Mouse (Mus musculus): ENCODE results near the gene Naxd. TPM values are rescaled to one million over a fixed set of nuclear protein-coding genes. Genes with fewer than 3 reads are reported as not detected.

Naxd gene
- polyA plus RNA-seq, 1 experiment: 49.5 TPM

- Histone ChIP-seq H3K36me3 (replicated peaks; ENCODE audit: low read length) (peaks cover 82% of the 10 kb centered on the region), H3K27me3 (replicated peaks) (no peaks in the 10 kb centered on the region), H3K9me3 (no peaks in the 10 kb centered on the region), H3K4me3 (replicated peaks) (no peak overlapping the region), H3K4me1 (0 out of 2 replicates have a peak, but pooled peaks cover 3% of the 10 kb centered on the region)
- TF ChIP-seq FLI1 (IDR thresholded peaks at IDR 0.05; ENCODE audit: low read length): no peak
- TF ChIP-seq GATA1 (IDR thresholded peaks at IDR 0.05; ENCODE audit: borderline replicate concordance, low read length): no peak
Observed at GRCm38 (mm10) chr8:11530155-11530770, 33.0 kb downstream of the Naxd start.

- 0 out of 2 replicates have a peak, but pooled peaks cover 3% of the 10 kb centered on the region for H3K4me1 ChIP-seq
Observed at GRCm38 (mm10) chr8:11530849-11531248, 33.5 kb downstream of the Naxd start.

GRCm38 (mm10) chr8:11534494-11534893 is 37.2 kb downstream of the Naxd start:
- Histone ChIP-seq H3K36me3 (replicated peaks; ENCODE audit: low read length) (peaks cover 90% of the 10 kb centered on the region), H3K27me3 (replicated peaks) (no peaks in the 10 kb centered on the region), H3K4me1 (0 out of 2 replicates have a peak, but pooled peaks cover 2% of the 10 kb centered on the region), H3K4me3 (replicated peaks) (no peak overlapping the region), H3K9me3 (no peaks in the 10 kb centered on the region)
- TF ChIP-seq FLI1 (IDR thresholded peaks at IDR 0.05; ENCODE audit: low read length): no peak
- no peak for TF ChIP-seq GATA1 (IDR thresholded peaks at IDR 0.05; ENCODE audit: borderline replicate concordance, low read length)

More at GRCm38 (mm10) chr8:11530849-11531248, 33.5 kb downstream of the Naxd start:
- H3K4me3 ChIP-seq (replicated peaks): no peak overlapping the region
- no peaks in the 10 kb centered on the region for H3K27me3 ChIP-seq (replicated peaks)
- TF ChIP-seq GATA1 (IDR thresholded peaks at IDR 0.05; ENCODE audit: borderline replicate concordance, low read length) (no peak), FLI1 (IDR thresholded peaks at IDR 0.05; ENCODE audit: low read length) (no peak)
- no peaks in the 10 kb centered on the region for H3K9me3 ChIP-seq
- peaks cover 85% of the 10 kb centered on the region for H3K36me3 ChIP-seq (replicated peaks; ENCODE audit: low read length)

- H3K36me3 ChIP-seq (replicated peaks; ENCODE audit: low read length): peaks cover 97% of the 10 kb centered on the region
Observed at GRCm38 (mm10) chr8:11539049-11539448, 41.7 kb downstream of the Naxd start.

GRCm38 (mm10) chr8:11540182-11540581 is 42.9 kb downstream of the Naxd start:
- TF ChIP-seq FLI1 (IDR thresholded peaks at IDR 0.05; ENCODE audit: low read length) (no peak), GATA1 (IDR thresholded peaks at IDR 0.05; ENCODE audit: borderline replicate concordance, low read length) (no peak)
- Histone ChIP-seq H3K36me3 (replicated peaks; ENCODE audit: low read length) (peaks cover 95% of the 10 kb centered on the region), H3K27me3 (replicated peaks) (no peaks in the 10 kb centered on the region), H3K4me1 (no peaks in the 10 kb centered on the region), H3K9me3 (peaks cover 8% of the 10 kb centered on the region), H3K4me3 (replicated peaks) (no peak overlapping the region)

More at GRCm38 (mm10) chr8:11539049-11539448, 41.7 kb downstream of the Naxd start:
- peaks cover 8% of the 10 kb centered on the region for H3K9me3 ChIP-seq
- no peaks in the 10 kb centered on the region for H3K4me1 ChIP-seq
- no peak for TF ChIP-seq GATA1 (IDR thresholded peaks at IDR 0.05; ENCODE audit: borderline replicate concordance, low read length)
- no peak for TF ChIP-seq FLI1 (IDR thresholded peaks at IDR 0.05; ENCODE audit: low read length)
- no peaks in the 10 kb centered on the region for H3K27me3 ChIP-seq (replicated peaks)
- no peak overlapping the region for H3K4me3 ChIP-seq (replicated peaks)

- Histone ChIP-seq H3K27me3 (replicated peaks) (no peaks in the 10 kb centered on the region), H3K4me1 (peaks cover 3% of the 10 kb centered on the region), H3K36me3 (replicated peaks; ENCODE audit: low read length) (peaks cover 93% of the 10 kb centered on the region), H3K9me3 (peaks cover 8% of the 10 kb centered on the region), H3K4me3 (replicated peaks) (no peak overlapping the region)
- TF ChIP-seq GATA1 (IDR thresholded peaks at IDR 0.05; ENCODE audit: borderline replicate concordance, low read length) (no peak), FLI1 (IDR thresholded peaks at IDR 0.05; ENCODE audit: low read length) (no peak)
Observed at GRCm38 (mm10) chr8:11542031-11542430, 44.7 kb downstream of the Naxd start.

- Histone ChIP-seq H3K4me3 (replicated peaks) (no peak overlapping the region), H3K27me3 (replicated peaks) (no peaks in the 10 kb centered on the region), H3K4me1 (peaks cover 8% of the 10 kb centered on the region), H3K9me3 (peaks cover 8% of the 10 kb centered on the region), H3K36me3 (replicated peaks; ENCODE audit: low read length) (peaks cover 93% of the 10 kb centered on the region)
- TF ChIP-seq GATA1 (IDR thresholded peaks at IDR 0.05; ENCODE audit: borderline replicate concordance, low read length) (no peak), FLI1 (IDR thresholded peaks at IDR 0.05; ENCODE audit: low read length) (no peak)
Observed at GRCm38 (mm10) chr8:11542866-11543265, 45.6 kb downstream of the Naxd start.

GRCm38 (mm10) chr8:11544386-11544785 is 47.1 kb downstream of the Naxd start:
- H3K36me3 ChIP-seq (replicated peaks; ENCODE audit: low read length): peaks cover 90% of the 10 kb centered on the region
- peaks cover 8% of the 10 kb centered on the region for H3K9me3 ChIP-seq
- H3K4me1 ChIP-seq: peaks cover 18% of the 10 kb centered on the region
- H3K4me3 ChIP-seq (replicated peaks): no peak overlapping the region
- no peaks in the 10 kb centered on the region for H3K27me3 ChIP-seq (replicated peaks)
- no peak for TF ChIP-seq FLI1 (IDR thresholded peaks at IDR 0.05; ENCODE audit: low read length)
- TF ChIP-seq GATA1 (IDR thresholded peaks at IDR 0.05; ENCODE audit: borderline replicate concordance, low read length): no peak

- Histone ChIP-seq H3K4me1 (peaks cover 36% of the 10 kb centered on the region), H3K36me3 (replicated peaks; ENCODE audit: low read length) (peaks cover 63% of the 10 kb centered on the region), H3K4me3 (replicated peaks) (no peak overlapping the region), H3K9me3 (no peaks in the 10 kb centered on the region), H3K27me3 (replicated peaks) (no peaks in the 10 kb centered on the region)
- TF ChIP-seq GATA1 (IDR thresholded peaks at IDR 0.05; ENCODE audit: borderline replicate concordance, low read length) (no peak), FLI1 (IDR thresholded peaks at IDR 0.05; ENCODE audit: low read length) (no peak)
Observed at GRCm38 (mm10) chr8:11547063-11547462, 49.8 kb downstream of the Naxd start.

- H3K4me3 ChIP-seq (replicated peaks): peak overlapping the region; percentile 97
- no peaks in the 10 kb centered on the region for H3K27me3 ChIP-seq (replicated peaks)
- H3K4me1 ChIP-seq: peaks cover 54% of the 10 kb centered on the region
- H3K36me3 ChIP-seq (replicated peaks; ENCODE audit: low read length): peaks cover 42% of the 10 kb centered on the region
- no peak for TF ChIP-seq GATA1 (IDR thresholded peaks at IDR 0.05; ENCODE audit: borderline replicate concordance, low read length)
- TF ChIP-seq FLI1 (IDR thresholded peaks at IDR 0.05; ENCODE audit: low read length): no peak
- H3K9me3 ChIP-seq: no peaks in the 10 kb centered on the region
Observed at GRCm38 (mm10) chr8:11549706-11550105, 52.4 kb downstream of the Naxd start.

Measured in megakaryocyte, embryonic 14.5 days (primary cell).